Mouse (Mus musculus) bone marrow, adult 2 months (tissue): ENCODE data around the gene Fam183b.
"Not testable (repeated sequence)": the region's sequence is repeated elsewhere in the genome, so short reads cannot be mapped to it uniquely, and the experiment has no call there.

ENCODE experiments used
- CTCF ChIP-seq: fragments of 200-500 bp; IDR thresholded peaks from 2 replicates; pipeline ENCODE4 v1.5.1; 2011; ENCODE audit warnings: low read length, control low read depth; ENCODE audit not compliant: control insufficient read depth, insufficient read depth
- POLR2A ChIP-seq: fragments of 200-500 bp; IDR thresholded peaks from 2 replicates; pipeline ENCODE4 v1.6.1; 2011; ENCODE audit warnings: low read depth, mild to moderate bottlenecking, control low read depth, low read length, borderline replicate concordance; ENCODE audit not compliant: control insufficient read depth

DNA sequence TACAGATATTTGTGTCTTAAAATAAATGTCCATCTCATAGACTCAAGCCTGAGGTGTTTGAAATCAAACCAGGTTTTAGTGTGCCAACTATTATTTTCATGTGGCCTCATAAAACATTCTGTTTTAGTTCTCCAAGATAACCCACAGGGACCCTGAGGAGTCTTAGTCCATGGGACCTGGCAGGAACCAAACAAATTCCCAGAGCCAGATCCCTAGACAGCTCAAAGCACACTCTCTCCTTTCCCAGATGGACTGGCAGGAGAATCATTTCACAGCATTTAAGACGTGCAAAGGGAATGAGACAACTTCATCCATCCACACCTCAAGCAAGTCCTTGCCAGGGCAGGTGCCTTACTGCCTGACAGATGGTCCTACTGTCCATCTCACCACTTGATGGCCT lies 12.9 kb upstream of the Fam183b start, which contains the start of gene Olfr313:
- TF ChIP-seq CTCF, POLR2A: not testable (repeated sequence)
